Mouse (Mus musculus) ES-Bruce4 (cell line): ENCODE measurements at regions not wholly inside any gene's neighbourhood (a gene's known extent, or its start where the extent isn't known, plus 50 kb on each side); places are given as distances from the start of the nearest gene placed in this dataset.

Experiments used
- CTCF ChIP-seq: IDR thresholded peaks from one replicate; pipeline ENCODE4 v1.8.1; 2011; ENCODE audit warnings: low read depth, low read length
- EP300 ChIP-seq: IDR thresholded peaks from 2 replicates; pipeline ENCODE4 v1.6.1; 2011; ENCODE audit warnings: low read depth, low read length; ENCODE audit not compliant: insufficient read depth
- POLR2A ChIP-seq: IDR thresholded peaks from one replicate; pipeline ENCODE4 v1.8.1; 2011; ENCODE audit warnings: low read length; ENCODE audit not compliant: insufficient read depth

- TF ChIP-seq CTCF (no peak), POLR2A (no peak), EP300 (no peak)
These were observed 556.2 kb downstream of the Nedd1 start for GRCm38 (mm10) chr10:92166057-92166456.
